Mouse (Mus musculus): ENCODE data around the gene Zfp526.
A peak's percentile ranks its signal among the peaks of the same experiment; 100 is the strongest.

The Zfp526 gene

DNA sequence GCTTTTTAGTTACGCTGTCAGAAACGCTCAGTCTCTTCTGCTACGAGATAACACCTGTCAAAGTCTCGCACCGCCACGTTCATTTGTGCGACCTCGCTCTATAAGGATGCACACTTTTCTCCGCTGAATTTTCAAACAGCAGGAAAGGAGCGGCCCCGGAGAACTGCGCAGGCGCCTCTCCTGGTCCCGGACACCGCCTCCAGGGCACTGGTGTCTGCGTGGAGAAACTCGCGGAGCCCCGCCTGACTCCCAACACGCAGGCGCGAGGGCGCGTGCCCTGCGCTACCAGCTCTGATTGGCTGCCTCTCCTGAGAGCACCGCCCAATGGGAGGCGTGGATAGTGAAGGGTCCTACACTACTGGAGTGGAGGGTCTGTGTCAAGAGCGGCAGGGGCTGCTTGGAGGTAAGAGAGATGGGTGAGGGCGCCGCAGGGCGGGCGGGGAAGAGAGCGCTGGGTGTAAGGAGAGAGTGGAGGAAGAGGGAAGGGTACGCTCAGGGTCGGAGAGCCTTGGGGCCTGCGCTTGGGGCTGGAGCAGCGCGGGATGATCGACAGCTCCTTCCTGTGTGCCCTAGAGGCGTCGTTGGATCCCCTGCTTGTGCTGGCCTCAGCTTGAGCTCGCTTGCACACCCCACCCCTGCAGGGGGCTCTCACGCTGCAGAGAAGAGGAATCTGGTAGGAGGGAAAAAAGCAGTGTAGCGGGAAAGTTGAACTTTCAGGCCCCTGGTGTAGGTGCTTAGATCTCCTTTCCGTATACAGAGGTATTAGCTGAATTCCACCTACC lies at the start of gene Zfp526:
Gene Zfp526 (plus strand): TSS at position 324 of the 782 bp plus-strand sequence.
- DNase-seq (ENCODE audit: low spot score in 2 of 2), result peak; percentile 94 to 98

DNA sequence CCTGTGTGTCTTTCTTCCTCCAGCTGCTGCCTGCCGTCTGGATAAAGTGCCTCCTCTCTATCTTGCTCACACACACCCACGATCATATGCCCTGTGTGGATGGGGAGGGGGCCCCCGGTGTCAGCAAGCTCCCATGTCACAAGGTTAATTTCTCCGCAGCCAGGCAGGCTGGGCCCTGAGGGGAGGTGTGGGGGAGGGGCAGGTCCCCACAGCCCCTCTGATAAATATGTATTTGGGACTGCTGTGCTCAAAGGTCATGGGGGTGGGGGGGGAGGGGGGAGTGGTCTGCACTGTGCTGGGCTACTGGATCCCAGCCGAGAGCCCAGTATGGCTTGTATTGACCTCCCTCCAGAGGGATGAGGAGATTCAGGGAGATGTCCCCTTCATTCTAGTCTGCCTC lies 48.6 kb upstream of the Zfp526 start:
- DNase-seq (ENCODE audit: low spot score in 2 of 2), result no peak

DNA sequence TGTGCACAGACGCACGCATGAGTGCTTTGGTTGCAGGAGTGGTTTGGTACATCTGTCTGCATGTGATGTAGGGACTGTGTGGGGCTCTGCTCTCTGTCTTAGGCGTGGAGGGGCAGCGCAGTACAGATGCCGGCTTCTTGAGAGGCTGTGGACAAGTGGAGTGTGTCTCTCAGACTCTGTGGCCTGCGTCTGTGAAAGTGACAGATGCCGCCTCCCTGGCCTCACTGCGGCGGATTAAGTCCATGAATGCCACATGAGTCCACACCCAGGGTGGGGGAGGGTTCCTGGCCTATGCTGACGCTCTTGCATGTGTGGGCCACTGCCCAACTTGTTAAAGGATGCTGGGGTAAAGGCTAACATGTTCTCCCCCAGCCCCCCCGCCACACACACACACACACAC lies 46.9 kb upstream of the Zfp526 start:
- no peak for DNase-seq (ENCODE audit: low spot score in 2 of 2)

DNA sequence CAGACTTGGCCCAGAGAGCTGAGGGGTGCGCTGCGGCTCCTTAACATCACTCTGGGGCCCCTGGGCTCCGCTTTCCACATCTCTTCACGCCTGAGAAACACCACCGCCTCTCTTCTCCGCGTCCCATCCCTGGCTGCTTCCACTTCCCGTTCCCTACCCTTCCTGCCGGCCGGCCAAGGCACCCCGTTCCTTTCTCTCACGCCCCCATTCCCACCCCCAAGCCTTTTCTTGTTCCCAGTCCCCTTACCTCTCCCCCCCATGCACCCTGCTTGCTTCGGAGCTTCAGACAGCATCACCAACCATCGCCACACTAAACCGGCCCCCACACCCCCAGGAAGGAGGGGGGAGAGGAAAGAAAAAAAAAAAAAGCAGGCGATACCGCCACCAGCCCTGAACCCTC lies 42.9 kb upstream of the Zfp526 start:
- no peak for DNase-seq (ENCODE audit: low spot score in 2 of 2)

DNA sequence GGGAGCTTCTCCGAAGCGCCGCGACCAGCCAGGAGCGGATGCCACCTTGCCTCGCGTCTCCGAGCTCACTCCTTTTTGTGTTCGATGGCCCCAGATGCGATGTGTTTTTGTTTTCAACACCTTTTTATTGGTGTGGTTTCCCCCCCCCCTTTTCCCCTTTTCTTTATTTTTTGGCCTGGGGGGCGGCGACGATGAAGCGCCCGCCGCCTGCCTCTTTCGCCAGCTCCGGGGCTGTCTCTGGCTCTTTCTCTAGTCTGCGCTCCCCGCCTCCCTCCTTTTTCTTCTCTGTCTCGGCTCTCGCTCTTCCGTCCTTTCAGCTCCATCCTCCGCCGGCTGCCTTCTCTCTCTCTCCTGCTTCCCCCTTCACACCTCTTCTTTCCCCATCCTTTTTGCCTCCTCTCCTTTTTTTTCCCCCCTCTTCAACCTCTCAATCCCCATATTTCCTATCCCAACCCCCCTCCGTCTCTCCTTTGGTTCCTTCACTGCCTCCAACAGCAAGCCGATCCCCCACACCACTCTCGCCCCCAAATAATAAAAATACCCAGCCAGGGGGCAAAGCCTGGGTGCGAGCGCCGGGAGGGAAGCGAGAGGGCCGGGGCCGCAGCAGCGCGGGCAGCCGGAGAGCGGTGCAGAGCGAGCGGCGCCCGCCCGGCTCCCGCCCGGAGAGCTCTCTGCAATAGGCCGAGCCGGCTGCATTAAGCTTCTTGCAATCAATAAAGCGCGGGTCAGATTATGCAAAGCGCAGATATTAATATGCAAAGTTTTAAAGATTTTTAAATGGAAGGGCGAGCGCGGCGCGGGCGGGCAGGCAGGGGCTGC lies 42.2 kb upstream of the Zfp526 start:
- peak in 1 of 2 experiments; percentile 53 for DNase-seq (ENCODE audit: low spot score in 2 of 2)

DNA sequence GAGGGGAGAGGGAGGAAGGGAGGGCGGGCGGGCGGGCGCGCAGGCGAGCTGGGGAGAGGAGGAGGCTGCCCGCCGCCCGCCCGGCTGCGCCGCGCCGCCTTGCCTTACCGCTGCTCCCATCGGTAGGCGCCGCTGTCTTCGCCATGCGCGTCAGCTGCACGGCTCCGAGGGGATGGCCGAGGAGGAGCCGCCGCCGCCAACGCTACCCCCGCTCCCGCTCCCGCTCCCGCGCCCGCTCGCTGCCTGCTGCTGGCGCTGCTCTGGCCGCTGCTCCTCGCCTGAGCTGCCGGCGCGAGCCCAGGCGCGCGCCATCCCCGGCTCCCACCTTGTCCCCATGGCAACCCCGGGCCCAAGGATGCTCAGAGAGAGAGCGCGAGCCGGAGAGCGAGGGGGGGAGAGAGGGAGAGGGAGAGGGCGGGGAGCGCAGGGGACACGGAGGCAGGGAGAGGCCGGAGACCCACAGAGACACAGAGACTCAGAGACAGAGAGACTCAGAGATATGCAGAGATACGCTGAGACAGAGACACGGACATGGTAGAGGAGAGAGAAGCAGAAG lies 41.5 kb upstream of the Zfp526 start, which contains the start of gene Pou2f2:
Gene Pou2f2 (minus strand): TSS at position 121 of the 556 bp plus-strand sequence.
- DNase-seq (ENCODE audit: low spot score in 2 of 2), result peak; percentile 35 to 68

DNA sequence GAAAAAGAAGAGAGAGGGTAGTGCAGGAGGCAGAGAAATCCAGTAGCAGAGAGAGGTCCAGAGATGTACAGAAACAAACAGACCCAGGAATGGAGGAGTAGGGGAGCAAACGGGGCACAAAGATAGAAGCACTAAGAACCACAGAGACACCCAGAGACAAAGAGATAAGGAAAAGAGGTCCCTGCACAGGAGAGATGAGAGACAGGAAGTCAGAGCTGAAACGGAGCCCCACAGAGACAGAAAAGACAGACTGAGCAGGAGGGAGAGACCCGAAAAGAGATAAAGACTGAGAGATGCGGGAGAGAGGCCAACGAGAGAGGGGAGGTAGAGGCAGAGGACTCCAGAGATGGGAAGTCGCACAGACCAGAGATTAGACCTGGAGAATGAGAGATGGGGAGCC lies 40.7 kb upstream of the Zfp526 start:
- no peak for DNase-seq (ENCODE audit: low spot score in 2 of 2)

DNA sequence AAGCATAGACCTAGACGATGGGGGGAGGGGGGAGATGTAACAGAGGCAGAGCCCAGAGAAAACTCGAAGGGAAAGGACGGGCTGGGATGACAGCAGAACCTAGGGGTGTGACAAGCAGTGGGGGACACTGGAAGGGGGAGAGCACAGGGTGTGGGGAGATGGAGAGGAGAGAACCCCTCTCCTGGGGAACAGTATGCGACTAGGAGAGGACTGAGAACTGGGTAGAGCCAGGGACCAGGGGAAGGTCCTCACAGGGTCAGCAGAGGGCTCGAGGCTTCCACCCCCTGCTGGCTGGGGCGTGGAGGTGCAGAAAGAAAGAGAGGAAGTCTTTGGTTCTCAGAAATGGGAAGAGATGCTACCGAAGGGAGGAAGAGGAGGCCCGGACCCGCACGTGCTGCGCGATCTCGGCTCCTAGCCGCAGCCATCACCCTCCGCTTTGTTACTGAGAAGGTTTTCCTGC lies 39.9 kb upstream of the Zfp526 start:
- DNase-seq (ENCODE audit: low spot score in 2 of 2), result no peak

DNA sequence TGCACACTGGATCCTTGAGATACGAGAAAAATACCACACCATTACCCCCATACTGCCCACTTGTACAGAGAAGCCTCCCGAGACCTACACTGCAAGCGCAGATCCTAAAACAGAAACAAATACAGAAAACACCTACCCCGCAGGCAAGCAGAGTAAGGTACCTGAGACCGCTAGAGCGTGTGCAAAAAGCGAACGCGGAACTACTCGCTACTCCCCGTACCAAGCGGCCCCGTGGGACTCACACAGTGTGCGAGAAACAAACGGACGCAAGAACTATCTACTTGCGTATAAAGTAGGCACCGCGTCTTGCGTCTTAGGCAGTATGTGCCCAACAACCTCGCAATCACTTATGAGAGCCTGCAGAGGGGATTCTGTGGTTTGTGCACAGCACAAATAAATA lies 39.4 kb upstream of the Zfp526 start:
- DNase-seq (ENCODE audit: low spot score in 2 of 2), result no peak

DNA sequence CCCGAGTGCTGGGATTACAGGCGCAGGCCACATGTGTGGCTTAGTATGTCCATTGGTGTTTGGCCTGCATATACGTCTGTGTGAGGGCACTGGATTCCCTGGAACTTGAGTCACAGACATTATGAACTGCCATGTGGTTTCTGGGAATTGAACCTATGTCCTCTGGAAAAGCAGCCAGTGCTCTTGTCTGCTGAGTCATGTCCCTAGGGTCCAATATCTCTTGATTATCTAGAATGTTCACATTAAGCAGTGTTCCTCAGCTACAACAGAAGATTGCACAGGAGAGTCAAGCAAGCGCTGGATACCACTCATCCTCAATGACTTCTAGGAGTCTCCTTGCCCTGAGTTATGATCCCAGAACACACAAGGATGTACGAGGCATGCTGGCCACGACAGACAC lies 37.1 kb upstream of the Zfp526 start:
- DNase-seq (ENCODE audit: low spot score in 2 of 2), result no peak

DNA sequence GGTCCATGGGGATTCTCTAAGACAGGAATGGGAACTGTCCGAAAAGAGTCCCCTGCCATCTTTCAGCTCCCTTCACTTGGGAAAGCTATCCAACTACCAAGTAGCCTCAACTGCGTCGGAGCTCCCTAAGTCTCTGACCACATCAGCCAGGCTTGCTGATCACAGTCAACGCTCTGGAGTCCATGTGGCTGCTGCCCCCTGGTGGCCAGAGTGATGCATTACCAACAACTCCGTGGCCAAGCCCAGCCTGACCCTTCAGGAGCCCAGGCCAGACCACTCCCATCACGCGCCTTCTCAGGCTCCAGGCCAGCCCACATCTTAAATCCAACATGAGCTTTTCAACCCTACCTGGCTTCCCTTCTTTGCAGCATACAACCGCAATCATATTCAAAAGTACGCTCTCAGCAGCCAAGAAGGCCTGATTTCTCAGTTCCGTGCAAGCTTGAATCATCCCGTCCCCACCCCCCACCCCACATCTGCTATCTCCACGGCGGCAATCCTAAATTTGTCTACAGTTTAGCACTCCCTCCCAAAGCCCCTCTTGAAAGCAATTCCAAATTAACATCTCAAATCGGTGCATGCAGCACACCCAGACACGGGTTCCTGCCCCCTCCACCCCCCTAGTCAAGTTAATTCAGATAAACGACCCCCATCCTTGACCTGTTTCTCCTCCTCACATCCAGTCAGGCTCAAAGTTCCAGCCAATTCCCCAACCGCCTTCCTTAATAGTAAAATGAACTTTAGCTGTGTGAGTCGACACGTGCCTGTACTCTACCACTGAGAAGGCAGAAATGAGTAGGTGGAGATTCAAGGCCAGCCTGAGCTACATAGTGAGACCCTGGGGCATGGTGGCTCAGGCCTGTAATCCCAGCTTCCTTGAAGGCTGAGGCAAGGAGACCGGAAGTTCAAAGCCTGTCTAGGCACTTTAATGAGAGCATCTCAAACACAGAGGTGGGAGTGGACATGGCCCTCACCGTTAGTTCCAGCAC lies 33.3 kb upstream of the Zfp526 start:
- DNase-seq (ENCODE audit: low spot score in 2 of 2), result peak; percentile 74 to 81

DNA sequence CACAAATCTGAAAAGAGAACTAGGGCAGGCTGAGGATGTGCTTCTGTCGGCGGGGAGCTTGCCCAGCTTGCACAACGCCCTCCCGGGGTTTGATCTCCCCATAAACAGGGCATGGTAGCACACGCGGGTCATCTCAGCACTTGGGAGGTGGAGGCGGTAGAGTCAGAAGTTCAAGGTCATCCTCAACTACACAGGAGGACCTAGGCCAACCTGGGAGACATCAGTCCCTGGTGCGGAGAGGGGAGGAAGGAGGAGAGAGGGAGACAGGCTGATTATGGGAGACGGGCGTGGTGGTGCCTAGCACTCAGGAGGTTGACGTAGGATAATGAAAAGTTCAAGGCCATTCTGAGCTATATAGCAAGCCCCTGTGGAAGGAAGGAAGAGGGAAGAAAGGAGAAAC lies 30.4 kb upstream of the Zfp526 start:
- DNase-seq (ENCODE audit: low spot score in 2 of 2), result no peak

DNA sequence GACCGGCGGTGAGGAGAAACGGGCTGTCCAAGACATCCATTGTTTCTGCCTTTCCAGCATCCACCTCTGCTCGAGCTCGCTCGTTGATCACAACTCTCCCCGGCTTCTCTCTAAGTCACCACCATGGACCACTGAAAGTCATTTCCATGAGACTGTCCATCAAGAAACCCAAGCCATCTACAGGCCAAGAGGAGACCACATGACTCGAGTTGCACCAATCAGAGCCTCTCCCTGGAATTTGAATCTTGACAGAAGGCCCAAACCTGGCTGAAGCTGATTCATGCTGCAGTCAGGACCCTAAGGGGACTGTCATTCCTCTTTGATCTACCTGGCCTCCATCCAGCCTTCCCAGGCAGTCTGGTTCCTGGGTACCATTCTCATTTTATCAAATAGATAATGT lies 29.1 kb upstream of the Zfp526 start:
- DNase-seq (ENCODE audit: low spot score in 2 of 2), result no peak

DNA sequence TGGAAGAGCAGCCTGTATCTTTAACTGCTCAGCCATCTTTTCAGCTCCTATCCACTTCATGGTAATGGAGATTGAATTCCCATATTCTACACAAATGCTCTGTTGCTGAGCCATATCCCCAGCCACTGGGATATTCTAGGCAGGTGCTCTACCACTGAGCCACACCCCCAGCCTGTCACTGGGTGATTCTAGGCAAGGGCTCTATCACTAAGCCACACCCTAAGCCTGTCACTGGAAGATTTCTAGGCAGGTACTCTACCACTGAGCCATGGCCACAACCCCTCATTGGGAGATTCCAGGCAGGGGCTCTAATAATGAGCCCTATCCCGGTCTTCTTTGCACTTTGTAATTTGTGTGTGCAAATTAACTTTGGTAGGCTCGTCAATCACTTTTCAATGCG lies 26.1 kb upstream of the Zfp526 start:
- DNase-seq (ENCODE audit: low spot score in 2 of 2), result no peak

DNA sequence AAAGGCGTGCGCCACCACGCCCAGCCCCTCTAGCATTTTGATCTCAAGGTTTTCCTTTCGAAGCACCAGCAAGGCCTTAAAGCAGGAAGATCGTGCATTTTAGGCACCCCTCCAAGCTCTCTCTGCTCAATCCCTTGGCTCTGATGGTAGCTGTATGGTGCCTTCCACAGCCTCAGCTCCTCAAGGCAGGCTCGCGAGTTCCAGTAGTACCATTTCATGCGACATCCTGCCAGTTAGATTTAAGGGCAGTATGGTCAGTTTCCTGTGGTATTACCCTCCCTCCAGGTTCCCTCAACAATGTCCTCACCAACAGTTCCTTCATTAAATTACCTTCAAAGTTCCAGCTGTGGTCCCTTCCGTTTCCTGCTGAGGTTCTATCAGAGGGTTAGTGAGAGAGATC lies 25.1 kb upstream of the Zfp526 start:
- DNase-seq (ENCODE audit: low spot score in 2 of 2), result no peak

DNA sequence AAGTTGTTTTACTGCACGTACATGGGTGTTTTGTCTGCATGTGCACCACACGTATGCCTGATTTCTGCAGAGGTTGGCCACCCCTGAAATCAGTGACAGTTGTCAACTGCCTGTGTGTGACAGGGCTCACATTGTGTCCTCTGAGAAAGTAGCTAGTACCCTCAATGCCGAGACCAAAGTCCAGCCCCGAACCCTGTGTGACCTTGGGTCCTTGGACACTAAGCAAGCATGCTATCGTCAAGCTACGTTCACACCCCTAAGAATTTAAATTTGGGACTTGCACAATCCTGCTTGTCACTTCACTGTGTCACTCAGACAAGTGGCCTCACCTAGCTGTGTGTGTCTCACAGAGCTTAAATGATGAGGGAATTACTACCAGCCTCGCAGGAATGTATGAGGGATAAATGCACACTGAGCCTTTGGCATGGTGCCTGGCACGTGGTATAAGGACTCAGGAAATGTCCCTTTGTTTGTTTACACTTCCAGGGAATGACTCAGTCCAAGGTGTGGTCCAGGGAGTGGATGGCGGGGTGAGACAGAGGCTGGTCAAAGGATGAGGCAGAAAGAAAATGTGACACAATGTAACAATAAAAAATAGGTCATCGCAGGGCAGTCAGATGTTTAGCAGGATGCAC lies 23.7 kb upstream of the Zfp526 start:
- DNase-seq (ENCODE audit: low spot score in 2 of 2), result peak in 1 of 2 experiments; percentile 39

DNA sequence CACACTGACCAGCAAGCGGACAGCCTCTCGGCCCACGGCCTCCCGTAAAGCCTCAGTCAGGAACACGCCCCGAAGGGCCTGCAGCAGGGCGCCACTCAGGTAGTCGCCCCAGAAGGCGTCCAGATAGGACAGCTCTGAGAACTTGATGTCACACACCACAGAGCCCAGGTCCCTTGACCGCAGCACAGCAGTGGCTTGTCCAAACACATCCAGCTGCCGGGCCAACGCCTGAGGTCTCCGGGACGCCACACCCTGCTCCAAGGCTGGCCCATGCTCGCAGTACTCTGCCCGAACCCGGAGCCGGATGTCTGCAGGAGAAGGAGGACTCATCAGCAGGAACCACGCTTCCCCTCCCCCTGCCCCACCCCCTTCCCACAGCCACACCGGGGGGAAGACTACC lies 17.6 kb upstream of the Zfp526 start:
- peak; percentile 51 to 64 for DNase-seq (ENCODE audit: low spot score in 2 of 2)

DNA sequence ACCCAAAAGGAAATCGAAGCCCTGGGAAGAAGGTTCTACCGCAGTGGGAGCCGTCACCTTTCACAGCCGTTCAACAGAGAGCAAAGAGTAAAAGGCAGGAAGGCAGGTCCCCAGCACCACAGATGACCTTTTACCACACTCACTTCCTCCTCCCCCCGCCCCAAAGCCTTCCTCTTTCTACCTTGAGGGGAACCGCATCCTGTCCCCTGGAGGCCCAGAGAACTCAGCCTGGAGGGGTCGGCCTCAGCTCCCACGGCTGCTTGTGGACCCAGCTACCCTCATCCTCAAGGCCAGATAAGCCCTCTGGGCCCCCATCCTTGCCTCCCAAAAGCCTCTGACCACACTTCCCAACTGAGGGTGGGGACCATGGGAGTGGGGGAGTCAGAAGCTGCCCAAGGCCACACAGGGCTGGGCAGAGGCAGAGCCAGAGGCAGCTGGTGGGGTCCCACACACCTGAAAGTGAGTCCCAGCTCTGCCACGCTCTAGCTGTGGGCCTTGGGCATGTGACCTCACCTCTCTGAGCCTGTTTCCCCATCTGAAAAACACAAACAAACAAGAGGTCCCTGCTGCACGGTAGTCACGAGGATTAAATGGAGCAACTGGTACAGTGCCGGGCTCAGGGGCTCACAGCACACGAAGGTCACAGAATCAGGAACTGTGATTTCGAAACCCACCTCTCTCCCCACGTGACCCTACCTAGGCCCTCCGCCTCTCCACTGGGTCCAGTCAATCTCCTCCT lies 15.7 kb upstream of the Zfp526 start:
- DNase-seq (ENCODE audit: low spot score in 2 of 2), result no peak

DNA sequence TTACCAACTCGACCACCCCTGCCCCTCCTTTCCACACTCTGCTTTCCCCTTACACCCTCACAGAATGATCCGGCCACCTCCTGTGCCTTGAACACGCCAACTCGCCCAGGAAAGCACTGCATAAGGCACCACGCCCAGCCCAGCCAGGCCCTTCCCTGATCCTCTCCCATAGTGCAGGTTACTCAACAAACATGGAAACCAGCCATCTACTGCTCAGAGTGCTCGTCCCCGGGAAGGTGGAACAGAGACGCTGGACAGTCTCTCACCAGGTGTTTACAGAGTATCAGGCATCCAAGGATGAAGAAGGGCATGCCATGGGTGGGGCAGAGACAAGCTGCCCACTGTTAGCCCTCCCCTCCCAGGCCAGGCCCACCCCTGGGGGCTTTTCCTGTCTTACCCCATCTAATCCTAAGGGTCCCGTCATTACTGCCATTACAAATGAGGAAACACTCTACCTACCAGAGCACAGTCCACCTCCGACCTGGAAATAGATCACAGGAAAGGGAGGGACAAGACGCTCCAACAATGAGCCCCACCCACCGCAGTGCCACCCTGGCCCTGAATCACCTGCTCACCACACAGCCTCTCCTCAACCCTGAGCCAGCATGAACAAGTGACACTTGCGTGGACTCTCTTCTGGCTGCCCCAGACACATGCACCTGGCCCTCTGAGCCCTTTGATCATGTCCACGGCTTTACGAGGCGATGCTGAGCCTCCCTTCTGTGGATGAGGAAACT lies 15.0 kb upstream of the Zfp526 start:
- DNase-seq (ENCODE audit: low spot score in 2 of 2), result no peak

Data from urinary bladder, adult 18-20 months (tissue).